Mouse (Mus musculus) kidney, postnatal 10 days (tissue): Measurements from ENCODE around the gene BC005624.

Experiments
- DNase-seq: peaks from one replicate; pipeline ENCODE4 v3.0.0; 2021; ENCODE audit warnings: mixed read lengths

The BC005624 gene

GRCm38 (mm10) chr2:30981790-30982513 is at the start of gene BC005624, which contains the start of gene Usp20:
Gene BC005624, minus strand, starts transcription at chr2:30982201.
Gene Usp20, plus strand, starts transcription at chr2:30982279.
- DNase-seq = peak; percentile 100

- DNase-seq = peak; percentile 34
Observed at GRCm38 (mm10) chr2:31026642-31027041, 44.6 kb upstream of the BC005624 start.

- DNase-seq = peak; percentile 53
Observed at GRCm38 (mm10) chr2:31025458-31025857, 43.5 kb upstream of the BC005624 start.

GRCm38 (mm10) chr2:31024618-31025370 is 42.8 kb upstream of the BC005624 start:
- DNase-seq = peak; percentile 76

GRCm38 (mm10) chr2:31023940-31024339 is 41.9 kb upstream of the BC005624 start:
- DNase-seq = no peak

GRCm38 (mm10) chr2:31020202-31020601 is 38.2 kb upstream of the BC005624 start:
- no peak for DNase-seq

- no peak for DNase-seq
Observed at GRCm38 (mm10) chr2:31019011-31019410, 37.0 kb upstream of the BC005624 start.

GRCm38 (mm10) chr2:31018519-31018918 is 36.5 kb upstream of the BC005624 start:
- DNase-seq = no peak

GRCm38 (mm10) chr2:31017625-31018317 is 35.8 kb upstream of the BC005624 start:
- no peak for DNase-seq

GRCm38 (mm10) chr2:31013371-31014120 is 31.5 kb upstream of the BC005624 start:
- DNase-seq = no peak

GRCm38 (mm10) chr2:31007208-31007607 is 25.2 kb upstream of the BC005624 start:
- DNase-seq = no peak

GRCm38 (mm10) chr2:31006434-31006833 is 24.4 kb upstream of the BC005624 start:
- DNase-seq = no peak

GRCm38 (mm10) chr2:31005453-31005852 is 23.5 kb upstream of the BC005624 start:
- no peak for DNase-seq

GRCm38 (mm10) chr2:31002857-31003256 is 20.9 kb upstream of the BC005624 start:
- no peak for DNase-seq

- DNase-seq = no peak
Observed at GRCm38 (mm10) chr2:30998443-30999260, 16.7 kb upstream of the BC005624 start.

GRCm38 (mm10) chr2:30995432-30995996 is 13.5 kb upstream of the BC005624 start:
- peak; percentile 37 for DNase-seq

GRCm38 (mm10) chr2:30994853-30995252 is 12.9 kb upstream of the BC005624 start:
- no peak for DNase-seq

- DNase-seq = no peak
Observed at GRCm38 (mm10) chr2:30990221-30990620, 8.2 kb upstream of the BC005624 start.

GRCm38 (mm10) chr2:30985111-30986020 is 3.4 kb upstream of the BC005624 start:
- peak; percentile 75 for DNase-seq

- no peak for DNase-seq
Observed at GRCm38 (mm10) chr2:30983024-30983423, 1.0 kb upstream of the BC005624 start.
